Mouse (Mus musculus) small intestine, adult 2 months (tissue): ENCODE data around the gene Zgrf1. TPM values are rescaled to one million over a fixed set of nuclear protein-coding genes. Genes with fewer than 3 reads are reported as not detected.

Experiments
- H3K27ac ChIP-seq: fragments of 200-500 bp; 2 replicates; pipeline ENCODE4 v1.5.1; 2012; ENCODE audit warnings: low read depth, low read length, control low read depth, inconsistent platforms; ENCODE audit not compliant: insufficient read depth
- H3K27me3 ChIP-seq: fragments of 200-500 bp; 2 replicates; pipeline ENCODE4 v1.6.1; 2012; ENCODE audit warnings: mild to moderate bottlenecking, moderate library complexity, low read length, inconsistent platforms; ENCODE audit not compliant: control insufficient read depth, insufficient read depth
- H3K36me3 ChIP-seq: fragments of 200-500 bp; 2 replicates; pipeline ENCODE4 v1.6.1; 2012; ENCODE audit warnings: mild to moderate bottlenecking, low read length, control low read depth, inconsistent platforms; ENCODE audit not compliant: control insufficient read depth, insufficient read depth
- H3K4me1 ChIP-seq: fragments of 200-500 bp; 2 replicates; pipeline ENCODE4 v1.6.1; 2012; ENCODE audit warnings: low read length, inconsistent platforms, mixed read lengths; ENCODE audit not compliant: control insufficient read depth, insufficient read depth, insufficient read length
- H3K4me3 ChIP-seq: fragments of 200-500 bp; 2 replicates; pipeline ENCODE4 v1.5.1; 2012; ENCODE audit warnings: low read depth, mild to moderate bottlenecking, control low read depth, inconsistent platforms, low read length, moderate library complexity
- CTCF ChIP-seq: fragments of 200-500 bp; IDR thresholded peaks from 2 replicates; pipeline ENCODE4 v1.5.1; 2012; ENCODE audit warnings: low read depth, mild to moderate bottlenecking, control low read depth, inconsistent platforms, low read length, moderate library complexity, mixed read lengths; ENCODE audit not compliant: insufficient replicate concordance, insufficient read length; ENCODE audit errors: extremely low read depth
- POLR2A ChIP-seq: fragments of 200-500 bp; IDR thresholded peaks from 2 replicates; pipeline ENCODE4 v1.6.1; 2012; ENCODE audit warnings: low read depth, mild to moderate bottlenecking, control low read depth, inconsistent platforms, low read length, moderate library complexity
- WGBS: fragments of 180-500 bp; shearing (Covaris S2); methylation state at CpG from one replicate; pipeline ENCODE4 v1.1.7; 2018; 5-methylcytosine and 5-hydroxymethylcytosine counted together
- polyA plus RNA-seq: library from polyadenylated mRNA; depleted of rRNA; stranded (reverse); fragments of >200 nt; gene quantifications from 2 replicates; pipeline ENCODE4 v1.2.3, GENCODE M21; 2012

Gene Zgrf1
- polyA plus RNA-seq, 1 experiment = 0.24 TPM

GRCm38 (mm10) chr3:127520300-127520699 is 33.0 kb upstream of the Zgrf1 start:
- 62% methylated on average over 6 of the region's 6 CpGs for WGBS
- H3K4me3 ChIP-seq = no peak overlapping the region
- H3K4me1 ChIP-seq = no peaks in the 10 kb centered on the region
- H3K36me3 ChIP-seq = no peaks in the 10 kb centered on the region
- H3K27me3 ChIP-seq = peaks cover 2% of the 10 kb centered on the region; the same call in 1 of the 2 replicates
- no peak overlapping the region for H3K27ac ChIP-seq
- no peak for TF ChIP-seq POLR2A
- TF ChIP-seq CTCF = no peak

- 62% methylated on average over 10 of the region's 10 CpGs for WGBS
- H3K4me3 ChIP-seq = no peak overlapping the region
- H3K4me1 ChIP-seq = no peaks in the 10 kb centered on the region
- no peaks in the 10 kb centered on the region for H3K36me3 ChIP-seq
- H3K27me3 ChIP-seq = peaks cover 2% of the 10 kb centered on the region; the same call in 1 of the 2 replicates
- TF ChIP-seq POLR2A (no peak), CTCF (no peak)
- no peak overlapping the region for H3K27ac ChIP-seq
Measured at GRCm38 (mm10) chr3:127521156-127521555, 32.1 kb upstream of the Zgrf1 start.

- H3K36me3 ChIP-seq = no peaks in the 10 kb centered on the region
- no peak overlapping the region for H3K27ac ChIP-seq
- no peak overlapping the region for H3K4me3 ChIP-seq
- TF ChIP-seq CTCF (no peak), POLR2A (no peak)
- peaks cover 4% of the 10 kb centered on the region; the same call in 1 of the 2 replicates for H3K4me1 ChIP-seq
- no peaks in the 10 kb centered on the region for H3K27me3 ChIP-seq
- WGBS = 64% methylated on average over 8 of the region's 8 CpGs
Measured at GRCm38 (mm10) chr3:127525188-127525819, 28.0 kb upstream of the Zgrf1 start.

GRCm38 (mm10) chr3:127527465-127528034 is 25.7 kb upstream of the Zgrf1 start:
- TF ChIP-seq CTCF = no peak
- no peak for TF ChIP-seq POLR2A
- Histone ChIP-seq H3K27me3 (no peaks in the 10 kb centered on the region; the same call in 1 of the 2 replicates), H3K4me3 (no peak overlapping the region), H3K4me1 (peaks cover 4% of the 10 kb centered on the region; the same call in 1 of the 2 replicates), H3K36me3 (no peaks in the 10 kb centered on the region), H3K27ac (no peak overlapping the region)
- 77% methylated on average over 5 of the region's 5 CpGs for WGBS

GRCm38 (mm10) chr3:127529210-127529609 is 24.1 kb upstream of the Zgrf1 start:
- H3K4me1 ChIP-seq = peaks cover 4% of the 10 kb centered on the region; the same call in 1 of the 2 replicates
- TF ChIP-seq CTCF (no peak), POLR2A (no peak)
- H3K27me3 ChIP-seq = no peaks in the 10 kb centered on the region; the same call in 1 of the 2 replicates
- no peak overlapping the region for H3K27ac ChIP-seq
- 71% methylated on average over 3 of the region's 3 CpGs for WGBS
- H3K4me3 ChIP-seq = no peak overlapping the region
- no peaks in the 10 kb centered on the region for H3K36me3 ChIP-seq

- Histone ChIP-seq H3K27ac (no peak overlapping the region), H3K27me3 (no peaks in the 10 kb centered on the region; the same call in 1 of the 2 replicates), H3K4me3 (no peak overlapping the region), H3K36me3 (no peaks in the 10 kb centered on the region), H3K4me1 (peaks cover 4% of the 10 kb centered on the region; the same call in 1 of the 2 replicates)
- WGBS = 61% methylated on average over 4 of the region's 4 CpGs
- TF ChIP-seq POLR2A = no peak
- TF ChIP-seq CTCF = no peak
Measured at GRCm38 (mm10) chr3:127529824-127530223, 23.5 kb upstream of the Zgrf1 start.

- H3K36me3 ChIP-seq = no peaks in the 10 kb centered on the region
- TF ChIP-seq POLR2A (no peak), CTCF (no peak)
- peak overlapping the region; percentile 58 for H3K27ac ChIP-seq
- no peak overlapping the region for H3K4me3 ChIP-seq
- peaks cover 4% of the 10 kb centered on the region; the same call in 1 of the 2 replicates for H3K4me1 ChIP-seq
- no peaks in the 10 kb centered on the region; the same call in 1 of the 2 replicates for H3K27me3 ChIP-seq
- WGBS = 10% methylated on average over 4 of the region's 4 CpGs
Measured at GRCm38 (mm10) chr3:127530293-127530692, 23.0 kb upstream of the Zgrf1 start.
